Mouse (Mus musculus) heart, postnatal 25 days (tissue): Measurements from ENCODE around the gene Ndufs2. TPM values are rescaled to one million over a fixed set of nuclear protein-coding genes. Genes with fewer than 3 reads are reported as not detected.
"Not testable (repeated sequence)": the region's sequence is repeated elsewhere in the genome, so short reads cannot be mapped to it uniquely, and the experiment has no call there.

Experiments used
- DNase-seq: peaks from one replicate; pipeline ENCODE4 v3.0.0; 2022; ENCODE audit warnings: low spot score
- intact Hi-C: fragments of 180-260 bp; cut with DNase I; formaldehyde crosslinking; loops from one replicate; pipeline ENCODE4 v1.15.1; 2025
- total RNA-seq, 2 experiments: library from RNA; stranded (reverse); gene quantifications; 2 replicates each; pipeline ENCODE4 v1.2.3; 2021

The Ndufs2 gene
- total RNA-seq, 2 experiments from 2014 or later, result 1,437 to 1,441 TPM

DNA sequence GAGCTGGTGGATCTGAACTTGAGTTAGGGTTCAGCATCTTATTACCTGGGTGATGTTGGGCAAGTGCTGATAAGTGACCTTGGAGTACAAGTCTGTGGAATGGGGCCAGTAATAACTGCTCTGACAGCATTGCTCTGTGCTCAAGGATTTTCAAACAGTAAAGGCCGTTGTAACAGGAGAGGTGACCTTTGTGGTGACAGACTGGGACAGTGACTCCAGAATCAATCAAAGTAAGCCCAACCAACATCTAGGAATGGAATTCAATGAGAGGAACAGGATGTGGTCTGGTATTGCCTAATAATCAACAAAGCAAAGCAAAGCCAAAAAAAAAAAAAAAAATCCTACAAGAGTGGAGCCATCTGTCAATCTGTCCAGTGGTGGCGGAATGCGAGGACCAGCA lies 9.1 kb upstream of the Ndufs2 start:
- no peak for DNase-seq
- intact Hi-C loops, result no loop called here

GRCm38 (mm10) chr1:171258921-171259320 lies 7.7 kb upstream of the Ndufs2 start:
- DNase-seq, result no peak
- intact Hi-C loops, result no loop called here

DNA sequence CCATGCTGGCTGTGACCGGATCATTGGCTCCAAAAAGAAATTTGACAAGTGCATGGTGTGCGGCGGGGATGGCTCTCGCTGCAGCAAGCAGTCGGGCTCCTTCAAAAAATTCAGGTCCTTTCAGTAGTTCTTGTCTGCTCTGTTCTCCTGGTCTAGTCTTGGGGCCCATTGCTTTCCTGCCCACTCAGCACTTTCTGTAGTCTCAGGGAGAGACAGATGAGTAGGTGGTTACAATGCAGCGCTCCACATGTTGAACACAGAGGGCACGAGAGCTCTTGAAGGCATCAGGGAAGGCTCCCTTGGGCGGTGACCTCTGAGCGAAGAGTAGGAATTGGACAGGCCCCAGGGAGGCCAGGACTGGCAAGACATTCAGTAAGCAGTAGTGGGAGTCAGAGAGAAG lies 6.6 kb upstream of the Ndufs2 start:
- no peak for DNase-seq
- intact Hi-C loops, result loop anchor here (2.0 kb wide), 2 partner anchors 31 to 139 kb away; no protein-coding TSS in a partner anchor

- DNase-seq, result no peak
- intact Hi-C loops, result loop anchor here (2.0 kb wide), 2 partner anchors 30 to 138 kb away; no protein-coding TSS in a partner anchor
Observed at GRCm38 (mm10) chr1:171256937-171257548, 5.9 kb upstream of the Ndufs2 start.

DNA sequence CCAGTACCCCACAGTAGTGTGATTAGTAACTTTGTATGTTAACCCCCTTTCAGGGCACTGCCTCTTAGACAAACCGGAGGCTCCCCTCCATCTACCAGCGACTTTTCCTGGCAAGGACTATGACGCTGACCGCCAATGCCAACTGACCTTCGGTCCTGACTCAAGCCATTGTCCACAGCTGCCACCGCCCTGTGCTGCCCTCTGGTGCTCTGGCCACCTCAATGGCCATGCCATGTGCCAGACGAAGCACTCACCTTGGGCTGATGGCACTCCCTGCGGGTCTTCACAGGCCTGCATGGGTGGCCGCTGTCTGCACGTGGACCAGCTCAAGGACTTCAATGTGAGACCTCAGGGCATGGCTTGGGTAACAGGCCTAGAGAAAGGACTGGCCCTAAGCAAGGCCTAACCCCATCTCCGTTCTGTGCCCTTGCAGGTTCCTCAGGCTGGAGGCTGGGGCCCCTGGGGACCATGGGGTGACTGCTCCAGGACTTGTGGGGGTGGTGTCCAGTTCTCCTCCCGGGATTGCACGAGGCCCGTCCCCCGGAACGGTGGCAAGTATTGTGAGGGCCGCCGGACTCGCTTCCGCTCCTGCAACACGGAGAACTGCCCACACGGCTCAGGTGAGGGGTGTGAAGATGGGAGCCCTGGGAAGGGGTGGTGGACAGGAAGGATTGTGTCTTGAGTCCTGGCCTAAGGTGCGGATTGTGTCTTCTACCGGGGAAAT lies 5.1 kb upstream of the Ndufs2 start:
- intact Hi-C loops, result loop anchor here (2.0 kb wide), 2 partner anchors 29 to 137 kb away; no protein-coding TSS in a partner anchor
- no peak for DNase-seq

DNA sequence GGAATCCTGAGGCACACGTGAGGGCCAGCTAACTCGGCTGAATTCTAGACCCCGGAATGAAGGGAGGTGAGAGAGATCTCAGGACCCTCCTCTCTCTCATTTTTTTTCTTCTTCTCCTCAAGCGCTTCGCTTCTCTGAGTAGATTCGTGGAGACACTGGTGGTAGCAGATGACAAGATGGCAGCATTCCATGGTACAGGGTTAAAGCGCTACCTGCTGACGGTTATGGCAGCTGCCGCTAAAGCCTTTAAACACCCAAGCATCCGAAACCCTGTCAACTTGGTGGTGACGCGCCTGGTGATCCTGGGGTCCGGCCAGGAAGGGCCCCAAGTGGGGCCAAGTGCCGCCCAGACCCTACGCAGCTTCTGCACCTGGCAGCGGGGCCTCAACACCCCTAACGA lies 1.2 kb upstream of the Ndufs2 start:
- intact Hi-C loops, result no loop called here
- no peak for DNase-seq

DNA sequence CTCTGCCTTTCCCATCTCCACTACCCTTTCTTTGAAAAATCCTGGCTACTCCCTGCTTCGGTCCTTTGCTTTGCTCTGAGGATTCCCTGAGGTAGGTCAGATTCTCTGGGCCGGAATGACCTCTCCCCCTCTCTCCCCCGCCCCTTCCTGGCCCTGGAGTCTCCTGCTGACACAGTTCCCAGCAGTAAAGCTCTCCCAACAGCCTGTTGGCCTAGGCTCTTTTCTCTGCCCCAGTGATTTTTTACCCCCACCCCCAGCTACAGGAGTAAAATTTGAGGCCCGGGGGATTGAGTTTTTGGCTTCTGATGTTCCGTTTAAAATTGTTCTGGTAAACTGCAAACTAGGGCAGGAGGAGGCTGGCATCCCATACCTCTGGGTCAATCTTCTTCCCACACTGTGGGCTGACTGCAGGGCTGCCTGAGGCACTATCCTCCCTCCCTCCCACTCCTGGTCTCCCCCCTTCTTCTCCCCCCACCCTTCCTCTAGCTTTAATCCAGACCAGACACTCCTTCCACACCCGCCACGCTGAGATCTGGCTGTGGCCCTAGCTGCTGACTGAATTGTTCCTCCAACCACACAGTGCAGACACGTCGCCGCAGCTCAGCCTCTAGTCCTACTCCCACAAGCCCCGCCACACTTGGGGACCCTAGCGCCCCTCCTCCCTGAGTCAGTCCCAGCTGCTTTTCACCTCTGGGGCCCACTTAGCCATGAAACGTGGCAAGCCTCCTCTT lies 571 bp upstream of the Ndufs2 start:
- intact Hi-C loops, result no loop called here
- DNase-seq, result no peak

- DNase-seq, result peak; percentile 25
- intact Hi-C loops, result no loop called here
Observed at GRCm38 (mm10) chr1:171249913-171250600, 1.1 kb downstream of the Ndufs2 start, which contains the start of gene Adamts4. TSS of gene Adamts4 (plus strand) at chr1:171250421.

GRCm38 (mm10) chr1:171248386-171249226 lies 2.6 kb downstream of the Ndufs2 start:
- intact Hi-C loops, result no loop called here
- no peak for DNase-seq

DNA sequence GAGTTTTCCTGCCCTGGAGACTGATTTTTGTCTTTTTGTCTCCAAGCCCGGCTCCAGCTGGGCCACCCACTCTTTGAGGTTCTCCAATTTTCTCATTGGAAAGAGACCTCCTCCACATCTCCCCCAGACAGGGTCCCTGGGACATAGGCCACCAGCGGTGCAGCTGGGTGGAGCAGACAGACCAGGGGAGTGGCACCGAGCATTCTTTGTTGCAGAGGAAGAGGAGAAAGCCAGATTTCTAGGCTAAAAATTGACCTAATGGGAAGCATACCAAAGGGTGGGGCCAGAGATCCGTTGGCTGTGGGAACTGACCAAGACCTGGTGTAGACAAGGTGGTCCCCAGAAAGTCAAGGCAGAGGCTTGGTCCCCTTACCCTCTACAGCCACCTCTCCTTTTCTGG lies 3.3 kb downstream of the Ndufs2 start:
- intact Hi-C loops, result loop anchor here (2.0 kb wide), 1 partner anchor 33 kb away; the partner anchor contains the start of gene Ppox
- DNase-seq, result no peak

GRCm38 (mm10) chr1:171247453-171247841 lies 3.7 kb downstream of the Ndufs2 start:
- DNase-seq, result no peak
- intact Hi-C loops, result loop anchor here (2.0 kb wide), 1 partner anchor 33 kb away; the partner anchor contains the start of gene Ppox

- intact Hi-C loops, result loop anchor here (2.0 kb wide), 1 partner anchor 34 kb away; the partner anchor contains the start of gene Ppox
- DNase-seq, result peak; percentile 96
Observed at GRCm38 (mm10) chr1:171246709-171247452, 4.3 kb downstream of the Ndufs2 start.

DNA sequence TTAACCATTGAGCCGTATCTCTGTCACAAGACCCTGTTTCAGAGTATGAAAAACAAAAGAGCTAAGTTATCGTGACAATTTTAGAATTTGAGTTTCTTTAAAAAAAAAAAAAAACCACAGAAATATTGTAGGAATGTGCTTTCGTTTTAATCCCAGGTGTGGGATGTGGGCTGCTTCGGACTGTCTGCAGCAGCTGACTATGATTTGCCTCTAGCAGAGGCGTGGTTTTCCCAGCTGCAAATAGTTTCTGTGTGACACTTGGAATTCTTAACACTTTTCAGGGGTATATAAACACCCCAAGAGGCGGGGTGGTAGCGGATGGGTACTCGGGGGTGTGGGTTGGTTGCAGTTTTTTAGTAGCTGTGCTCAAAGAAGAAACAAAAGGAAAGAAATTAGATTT lies 5.8 kb downstream of the Ndufs2 start:
- intact Hi-C loops, result no loop called here

GRCm38 (mm10) chr1:171241952-171242351 lies 9.2 kb downstream of the Ndufs2 start:
- intact Hi-C loops, DNase-seq: not testable (repeated sequence)

More for the DNA sequence above, 5.8 kb downstream of the Ndufs2 start:
- no peak for DNase-seq

DNA sequence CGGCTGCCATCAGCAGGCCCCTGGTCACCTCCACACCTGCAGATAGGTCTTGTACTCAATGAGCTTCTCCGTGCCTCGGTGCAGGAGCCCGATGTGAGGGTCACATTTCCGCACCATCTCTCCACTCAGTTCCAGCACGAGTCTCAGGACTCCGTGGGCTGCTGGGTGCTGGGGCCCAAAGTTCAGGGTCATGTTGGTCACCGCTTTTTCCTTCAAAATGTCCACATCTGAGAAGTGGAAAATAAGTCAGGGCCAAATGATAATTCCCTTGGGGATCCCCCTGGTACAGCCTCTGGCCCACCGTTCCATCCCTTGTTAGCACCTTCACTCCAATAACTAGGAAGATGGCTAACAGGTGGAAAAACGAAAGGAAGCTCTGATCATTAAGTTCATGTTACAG lies 10.3 kb downstream of the Ndufs2 start:
- intact Hi-C loops, result no loop called here

GRCm38 (mm10) chr1:171239992-171240744 lies 11.0 kb downstream of the Ndufs2 start:
- DNase-seq, result peak; percentile 46
- intact Hi-C loops, result no loop called here

More for the DNA sequence above, 10.3 kb downstream of the Ndufs2 start:
- no peak for DNase-seq

- no peak for DNase-seq
- intact Hi-C loops, result no loop called here
Observed at GRCm38 (mm10) chr1:171238463-171238862, 12.7 kb downstream of the Ndufs2 start.

- intact Hi-C loops, result no loop called here
Observed at GRCm38 (mm10) chr1:171237438-171237837, 13.8 kb downstream of the Ndufs2 start.

More at GRCm38 (mm10) chr1:171237438-171237837, 13.8 kb downstream of the Ndufs2 start:
- no peak for DNase-seq
